In the genomic region with DNA sequence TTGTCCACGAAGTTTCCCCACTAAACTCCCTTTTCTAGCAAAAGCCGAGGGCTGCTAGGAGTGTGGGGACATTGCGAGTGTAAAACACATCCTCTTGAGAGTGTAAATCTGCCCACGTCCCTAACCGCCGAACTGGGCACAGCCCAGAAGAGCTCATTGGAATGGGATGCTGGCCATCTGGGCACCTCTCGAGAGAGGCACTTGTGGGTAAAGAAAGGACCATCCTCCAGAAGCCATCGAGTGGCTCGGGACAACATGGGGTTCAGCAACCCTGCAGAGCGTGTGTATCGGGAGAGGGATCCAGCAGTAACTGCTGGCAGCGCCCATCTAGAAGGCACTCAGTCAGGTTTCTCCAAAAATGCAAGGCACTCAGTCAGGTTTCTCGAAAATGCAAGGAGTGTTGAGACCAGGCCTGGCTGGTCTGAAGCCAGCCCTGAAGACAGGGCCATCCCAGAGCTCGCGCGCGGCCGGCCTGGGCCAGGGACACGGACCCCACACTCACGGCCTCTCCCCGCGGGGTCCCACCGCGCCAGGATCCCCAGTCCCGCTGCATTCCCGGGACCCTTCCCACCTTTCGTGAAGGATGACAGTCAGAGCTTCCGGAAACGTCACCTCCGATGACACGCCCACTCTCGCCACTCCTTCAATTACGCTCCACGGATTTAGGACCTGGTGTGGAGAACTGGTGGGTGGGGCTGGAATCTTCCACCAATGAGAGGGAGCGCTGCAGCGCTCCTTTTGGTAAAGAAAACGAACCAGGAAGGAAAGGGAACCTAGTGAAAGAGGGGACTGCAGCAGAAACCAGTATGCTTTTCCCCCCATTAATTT, we compare ENCODE assay signal across 8 mouse cellular contexts. TPM values are rescaled to one million over a fixed set of nuclear protein-coding genes. Genes with fewer than 3 reads are reported as not detected.
A peak's percentile ranks its signal among the peaks of the same experiment; 100 is the strongest.
DNase-seq lines count a peak whose midpoint lies in the region; ATAC-seq and TF ChIP-seq lines count a peak whose summit lies in the region.

No protein-coding gene starts in this region.

- DNase-seq in MN1 (ENCODE audit: low spot score): peak; percentile 93
- peak; percentile 91 for DNase-seq in cerebellum, adult 9-10 months
- DNase-seq in hindbrain, embryonic 10.5 days (ENCODE audit: low spot score): peak; percentile 90
- peak; percentile 95 for DNase-seq in layer of hippocampus, adult 9-11 months
- DNase-seq in lung, postnatal 0 days (ENCODE audit: low spot score): peak; percentile 97
- DNase-seq in ovary, postnatal 14 days (ENCODE audit: low spot score): peak; percentile 76
- peak; percentile 89 for DNase-seq in thymus, postnatal 14 days

- H3K4me1 ChIP-seq in hindbrain, embryonic 10.5 days (replicated peaks): peaks cover 20% of the 10 kb centered on the region
- H3K4me1 ChIP-seq in lung, postnatal 0 days (ENCODE audit: insufficient read depth, low read depth, low read length): no peaks in the 10 kb centered on the region; the same call in 1 of the 2 replicates

- peak; percentile 94 for ATAC-seq in frontal cortex, adult (ENCODE audit: low TSS enrichment)
- ATAC-seq in lung, postnatal 0 days: peak; percentile 98

- H3K4me3 ChIP-seq in hindbrain, embryonic 10.5 days: peak overlapping the region; percentile 86
- peak overlapping the region; percentile 81 for H3K4me3 ChIP-seq in lung, postnatal 0 days (ENCODE audit: low read depth, low read length)

- 5% methylated on average over 37 of the region's 37 CpGs for WGBS in hindbrain, embryonic 10.5 days
- 5% methylated on average over 33 of the region's 37 CpGs for WGBS in lung, postnatal 0 days

- peak overlapping the region; percentile 73 for H3K4me2 ChIP-seq in lung, postnatal 0 days (replicated peaks; ENCODE audit: low read depth, low read length)

- peak overlapping the region; percentile 71 for H3K9ac ChIP-seq in lung, postnatal 0 days (replicated peaks; ENCODE audit: low read depth)

- TF ChIP-seq EP300 in lung, postnatal 0 days (IDR thresholded peaks at IDR 0.05): no peak

- peaks cover 13% of the 10 kb centered on the region for H3K36me3 ChIP-seq in hindbrain, embryonic 10.5 days
- H3K36me3 ChIP-seq in lung, postnatal 0 days (ENCODE audit: insufficient read depth, low read length): peaks cover 7% of the 10 kb centered on the region; the same call in 1 of the 2 replicates

- no peaks in the 10 kb centered on the region for H3K9me3 ChIP-seq in hindbrain, embryonic 10.5 days
- no peaks in the 10 kb centered on the region for H3K9me3 ChIP-seq in lung, postnatal 0 days (ENCODE audit: low read length)

- H3K27me3 ChIP-seq in hindbrain, embryonic 10.5 days (ENCODE audit: insufficient read depth, poor library complexity, severe bottlenecking): peaks cover 6% of the 10 kb centered on the region; the same call in 1 of the 2 replicates
- no peaks in the 10 kb centered on the region for H3K27me3 ChIP-seq in lung, postnatal 0 days (replicated peaks; ENCODE audit: insufficient read depth, low read length)

- TF ChIP-seq CTCF in lung, postnatal 0 days (IDR thresholded peaks at IDR 0.05): peak; percentile 32; the same call in 1 of the 2 replicates

- H3K27ac ChIP-seq in hindbrain, embryonic 10.5 days: peak overlapping the region; percentile 88
- peak overlapping the region; percentile 86 for H3K27ac ChIP-seq in lung, postnatal 0 days (ENCODE audit: low read length)

RNA-seq across cellular contexts. Expression of a gene that starts 0.5 kb away (rescaled TPM):
- 17.5 and 24.3 TPM in 2 replicates for polyA plus RNA-seq in hindbrain, embryonic 10.5 days (2016; fragmentation: Nextera tagmentation; extraction: Ambion mirVana)
- 30.7 TPM in 2 replicates for polyA plus RNA-seq in lung, postnatal 0 days (2015; fragmentation: Nextera tagmentation; extraction: Ambion mirVana)

RNA-seq across cellular contexts. Expression of a gene that starts 36.0 kb away (rescaled TPM):
- polyA plus RNA-seq in hindbrain, embryonic 10.5 days (2016; fragmentation: Nextera tagmentation; extraction: Ambion mirVana): 0.92 and 2.1 TPM in 2 replicates
- 107 and 121 TPM in 2 replicates for polyA plus RNA-seq in lung, postnatal 0 days (2015; fragmentation: Nextera tagmentation; extraction: Ambion mirVana)

Comparison
In these comparisons a context has a peak if more than half of its experiments do, and no peak if none do; other contexts are left out.
1. Peak in every context shown above with its lines: DNase-seq, ATAC-seq, H3K4me3 ChIP-seq and H3K27ac ChIP-seq.
2. RNA of a gene that starts 36.0 kb away (polyA plus RNA-seq): 107 to 121 TPM in lung, postnatal 0 days; 0.92 to 2.1 TPM in hindbrain, embryonic 10.5 days; every median in the first group is over 10 times any median in the second.